Mouse (Mus musculus): ENCODE measurements at regions not wholly inside any gene's neighbourhood (a gene's known extent, or its start where the extent isn't known, plus 50 kb on each side); places are given as distances from the start of the nearest gene placed in this dataset.

DNA sequence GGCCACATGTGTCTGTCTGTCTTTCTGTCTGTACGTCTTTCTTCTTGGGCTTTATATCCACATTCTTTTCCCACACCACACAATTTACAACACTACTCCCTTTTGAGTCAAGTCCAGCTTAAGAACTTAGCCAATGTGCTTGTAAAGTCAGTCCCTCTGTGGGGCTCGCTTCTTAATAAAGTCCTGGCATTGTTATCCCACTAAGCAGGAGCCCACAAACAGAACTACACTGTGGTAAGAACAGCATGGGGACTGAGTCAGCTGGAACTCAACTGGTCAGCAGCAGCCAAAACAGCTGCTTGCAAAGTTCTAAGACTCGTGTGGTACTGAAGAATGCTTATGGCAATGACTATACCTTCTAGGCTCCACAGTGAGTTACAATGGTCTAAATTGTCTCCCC, 193.5 kb upstream of the Cxcl12 start:
- Histone ChIP-seq H3K9me3 (replicated peaks) (no peaks in the 10 kb centered on the region), H3K4me1 (no peaks in the 10 kb centered on the region; the same call in 1 of the 2 replicates), H3K27me3 (no peaks in the 10 kb centered on the region), H3K4me2 (no peak overlapping the region), H3K27ac (no peak overlapping the region), H3K4me3 (replicated peaks) (no peak overlapping the region), H3K9ac (no peak overlapping the region), H3K36me3 (no peaks in the 10 kb centered on the region)
- 81% methylated on average over 3 of the region's 3 CpGs for WGBS
- ATAC-seq (replicated peaks; ENCODE audit: low FRiP score): no peak

DNA sequence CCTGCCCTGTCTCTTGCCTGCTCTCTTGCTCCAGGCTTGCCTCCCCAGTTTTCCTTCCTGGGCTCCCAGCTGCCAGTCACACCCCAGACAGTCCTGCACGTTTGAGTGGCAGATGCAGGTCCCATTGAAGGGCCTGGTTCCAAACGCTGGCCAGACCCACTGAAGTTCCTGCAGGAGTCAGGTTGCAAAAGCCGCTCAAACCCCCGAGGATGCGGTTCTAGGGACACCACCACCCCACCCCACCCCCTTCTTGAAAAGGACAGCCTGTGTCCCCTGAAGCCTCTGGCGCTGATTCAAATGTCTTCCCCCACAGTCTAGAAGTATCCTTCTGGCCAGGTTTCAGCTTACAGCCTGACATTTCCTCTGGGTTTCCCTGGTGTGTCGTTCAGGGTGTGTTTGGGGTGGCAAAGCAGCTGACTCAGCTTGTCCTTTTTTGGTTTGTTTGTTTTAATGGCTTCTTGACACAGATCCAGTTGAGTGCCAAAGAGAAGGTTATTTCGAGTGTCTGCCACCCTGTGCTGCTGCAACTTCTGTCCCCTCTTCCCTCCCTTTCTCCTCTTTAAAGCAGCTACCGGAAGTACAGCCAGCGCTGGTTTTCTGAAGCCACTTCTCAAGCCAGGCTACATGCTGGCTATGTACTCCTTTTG, 187.9 kb upstream of the Cxcl12 start:
- ATAC-seq (replicated peaks; ENCODE audit: low FRiP score): peak; percentile 58; the same call in 1 of the 2 replicates
- Histone ChIP-seq H3K9ac (no peak overlapping the region), H3K36me3 (no peaks in the 10 kb centered on the region), H3K27me3 (0 out of 2 replicates have a peak, but pooled peaks cover 4% of the 10 kb centered on the region), H3K9me3 (replicated peaks) (no peaks in the 10 kb centered on the region), H3K4me1 (peaks cover 10% of the 10 kb centered on the region), H3K4me2 (peak overlapping the region; percentile 51), H3K4me3 (replicated peaks) (0 out of 2 replicates have a peak overlapping the region, but pooled peaks have one; percentile 4), H3K27ac (0 out of 2 replicates have a peak overlapping the region, but pooled peaks have one; percentile 18)
- 5% methylated on average over 10 of the region's 10 CpGs for WGBS

DNA sequence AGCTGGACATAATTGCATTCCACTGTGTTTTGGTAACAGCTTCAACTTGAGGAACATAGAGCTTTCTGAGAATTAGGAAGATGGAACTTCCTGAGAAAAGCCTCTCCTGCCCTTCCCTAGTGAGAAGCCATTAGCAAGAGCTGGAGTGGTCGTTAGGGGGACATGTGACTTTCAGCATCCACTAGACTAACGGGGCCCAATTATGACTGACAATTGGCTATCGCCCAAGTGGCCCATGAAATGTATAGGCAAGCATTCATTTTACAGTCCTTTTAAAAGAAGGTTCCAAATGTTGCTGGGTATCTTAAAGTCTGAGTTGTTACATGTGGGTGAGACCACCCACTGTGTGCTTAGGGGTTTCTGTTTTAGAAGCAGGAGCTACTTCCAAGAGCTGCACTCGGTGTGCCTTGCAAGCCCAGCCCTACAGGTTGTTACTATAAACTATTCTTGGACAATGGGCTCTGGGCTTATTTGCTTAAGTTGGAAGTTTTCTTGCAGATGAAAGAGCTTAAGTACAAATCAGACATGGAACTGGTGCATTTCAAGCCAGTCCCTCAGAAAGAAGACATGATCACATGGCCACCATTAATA, 183.1 kb upstream of the Cxcl12 start:
- Histone ChIP-seq H3K4me2 (no peak overlapping the region), H3K4me1 (peaks cover 7% of the 10 kb centered on the region), H3K27me3 (0 out of 2 replicates have a peak, but pooled peaks cover 10% of the 10 kb centered on the region), H3K27ac (no peak overlapping the region), H3K36me3 (no peaks in the 10 kb centered on the region), H3K9me3 (replicated peaks) (no peaks in the 10 kb centered on the region), H3K9ac (no peak overlapping the region), H3K4me3 (replicated peaks) (no peak overlapping the region)
- ATAC-seq (replicated peaks; ENCODE audit: low FRiP score): no peak
- 67% methylated on average over 4 of the region's 4 CpGs for WGBS

DNA sequence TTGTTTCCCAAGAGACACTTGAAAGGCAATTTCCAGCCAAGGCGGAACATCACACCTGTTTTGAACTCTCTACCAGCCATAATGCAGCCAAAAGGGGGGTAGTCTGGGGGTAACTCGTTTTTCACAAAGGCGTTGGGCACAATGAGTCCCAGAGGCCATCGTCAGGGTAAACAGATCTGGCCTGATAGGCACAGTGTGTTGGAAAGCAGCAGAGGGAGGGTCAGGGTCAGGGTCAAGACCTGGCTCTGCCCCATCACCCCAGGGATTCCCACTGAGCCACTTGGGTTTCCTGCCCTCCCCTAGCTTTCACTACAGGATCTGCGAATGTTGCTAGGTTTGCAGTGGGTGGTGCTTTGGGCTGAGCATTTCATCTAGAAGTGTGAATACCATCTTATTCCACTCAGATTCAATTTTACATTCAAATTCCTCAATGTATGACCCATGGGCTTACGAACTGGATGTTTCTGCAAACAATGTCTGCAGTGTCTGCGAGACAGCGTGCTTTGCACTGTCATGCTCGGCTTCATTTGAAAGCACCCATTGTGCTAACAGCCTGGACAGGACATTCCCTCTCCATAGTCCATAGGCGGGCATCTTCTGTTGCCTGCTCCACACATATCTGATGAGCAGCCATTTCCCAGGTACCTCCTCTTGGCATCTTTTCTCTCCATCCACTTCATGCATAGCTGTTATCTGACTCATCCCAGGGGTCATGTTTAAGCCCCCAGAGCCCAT, 181.9 kb upstream of the Cxcl12 start:
- no peak overlapping the region for H3K9ac ChIP-seq
- H3K27me3 ChIP-seq: 0 out of 2 replicates have a peak, but pooled peaks cover 10% of the 10 kb centered on the region
- no peaks in the 10 kb centered on the region for H3K36me3 ChIP-seq
- ATAC-seq (replicated peaks; ENCODE audit: low FRiP score): no peak
- no peak overlapping the region for H3K4me3 ChIP-seq (replicated peaks)
- H3K27ac ChIP-seq: no peak overlapping the region
- H3K4me2 ChIP-seq: no peak overlapping the region
- H3K9me3 ChIP-seq (replicated peaks): no peaks in the 10 kb centered on the region
- 44% methylated on average over 10 of the region's 10 CpGs for WGBS
- no peaks in the 10 kb centered on the region for H3K4me1 ChIP-seq

DNA sequence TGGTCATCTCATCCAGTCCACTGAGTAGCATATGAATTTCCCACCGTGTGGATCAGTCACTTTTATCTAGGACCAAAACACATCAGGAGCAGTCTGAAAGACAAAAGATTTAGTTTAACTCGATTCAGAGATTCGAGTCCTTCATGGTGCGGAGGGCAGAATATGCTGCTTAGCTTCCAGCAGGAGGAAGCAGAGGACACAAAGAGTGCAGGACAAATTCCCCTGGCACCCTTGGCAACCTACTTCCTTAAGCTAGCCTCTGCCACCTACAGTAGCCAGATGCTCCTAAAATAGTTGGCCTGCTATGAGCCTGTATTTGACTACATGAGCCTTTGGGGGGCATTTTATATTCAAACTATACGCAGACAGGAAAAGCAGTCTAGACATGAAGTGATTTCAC, 181.1 kb upstream of the Cxcl12 start:
- no peaks in the 10 kb centered on the region for H3K36me3 ChIP-seq
- no peak overlapping the region for H3K27ac ChIP-seq
- ATAC-seq (replicated peaks; ENCODE audit: low FRiP score): no peak
- 0 out of 2 replicates have a peak, but pooled peaks cover 10% of the 10 kb centered on the region for H3K27me3 ChIP-seq
- H3K9me3 ChIP-seq (replicated peaks): no peaks in the 10 kb centered on the region
- H3K4me2 ChIP-seq: no peak overlapping the region
- no peak overlapping the region for H3K9ac ChIP-seq
- 76% methylated on average over 5 of the region's 5 CpGs for WGBS
- H3K4me1 ChIP-seq: no peaks in the 10 kb centered on the region
- H3K4me3 ChIP-seq (replicated peaks): no peak overlapping the region

DNA sequence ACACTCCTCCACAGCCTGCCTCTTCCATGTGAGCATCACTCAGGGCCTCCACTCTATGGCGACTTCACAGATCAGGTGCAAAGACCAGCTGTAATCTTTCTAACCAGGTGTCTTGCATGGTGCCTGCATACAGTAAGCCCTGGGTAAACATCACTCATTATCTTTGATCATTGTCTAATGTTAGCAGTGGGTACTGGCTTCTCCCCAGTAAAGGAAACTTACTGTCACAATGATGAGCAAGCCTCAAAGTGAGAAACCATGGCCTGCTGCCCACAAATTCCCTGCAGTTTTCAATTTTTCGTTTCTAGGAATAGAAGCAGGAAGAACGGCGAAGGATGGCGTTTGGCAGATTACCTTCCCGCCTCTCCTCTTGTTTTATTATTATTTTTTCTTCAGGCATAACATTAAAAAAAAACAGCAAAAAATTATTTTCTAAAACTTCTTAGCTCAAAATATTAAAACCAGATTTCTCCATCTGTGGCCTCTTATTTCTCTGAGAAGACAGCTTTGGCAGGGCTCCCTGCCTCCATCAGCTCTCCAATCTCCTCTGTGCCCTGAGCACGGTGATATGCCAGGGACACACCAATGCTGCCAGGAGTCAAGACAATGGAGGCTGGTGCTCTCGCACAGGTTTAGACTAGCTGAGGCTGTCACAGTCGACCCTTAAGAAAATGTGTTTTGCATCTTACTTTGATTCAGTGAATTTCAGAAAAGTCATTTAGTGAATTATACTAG, 169.2 kb upstream of the Cxcl12 start:
- H3K9me3 ChIP-seq (replicated peaks): no peaks in the 10 kb centered on the region
- no peak for ATAC-seq (replicated peaks; ENCODE audit: low FRiP score)
- H3K4me1 ChIP-seq: no peaks in the 10 kb centered on the region
- no peak overlapping the region for H3K27ac ChIP-seq
- WGBS: 81% methylated on average over 9 of the region's 9 CpGs
- H3K4me3 ChIP-seq (replicated peaks): no peak overlapping the region
- H3K27me3 ChIP-seq: peaks cover 5% of the 10 kb centered on the region; the same call in 1 of the 2 replicates
- H3K36me3 ChIP-seq: no peaks in the 10 kb centered on the region
- no peak overlapping the region for H3K9ac ChIP-seq
- H3K4me2 ChIP-seq: no peak overlapping the region

DNA sequence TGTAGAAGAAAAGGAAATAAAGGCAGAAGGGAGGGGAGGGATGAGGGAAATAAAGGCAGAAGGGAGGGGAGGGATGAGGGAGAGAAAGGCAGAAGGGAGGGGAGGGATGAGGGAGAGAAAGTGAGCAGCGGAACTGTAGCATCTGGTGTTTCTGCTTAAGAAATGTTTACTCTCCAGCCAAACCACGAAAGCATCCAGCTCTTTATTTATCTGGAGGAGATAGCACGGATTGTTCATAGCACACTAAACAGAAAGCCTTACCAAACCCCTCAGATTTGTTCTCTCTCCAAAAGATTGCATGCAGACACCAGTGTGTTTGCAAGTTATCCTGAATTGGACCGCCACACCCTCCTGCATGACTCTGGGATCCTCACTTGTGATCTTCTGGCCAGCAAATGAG, 168.4 kb upstream of the Cxcl12 start:
- no peaks in the 10 kb centered on the region for H3K36me3 ChIP-seq
- H3K9ac ChIP-seq: no peak overlapping the region
- H3K4me2 ChIP-seq: no peak overlapping the region
- no peak overlapping the region for H3K4me3 ChIP-seq (replicated peaks)
- no peak overlapping the region for H3K27ac ChIP-seq
- WGBS: 71% methylated on average over 4 of the region's 4 CpGs
- H3K4me1 ChIP-seq: no peaks in the 10 kb centered on the region
- no peaks in the 10 kb centered on the region for H3K9me3 ChIP-seq (replicated peaks)
- no peak for ATAC-seq (replicated peaks; ENCODE audit: low FRiP score)
- H3K27me3 ChIP-seq: peaks cover 5% of the 10 kb centered on the region; the same call in 1 of the 2 replicates

DNA sequence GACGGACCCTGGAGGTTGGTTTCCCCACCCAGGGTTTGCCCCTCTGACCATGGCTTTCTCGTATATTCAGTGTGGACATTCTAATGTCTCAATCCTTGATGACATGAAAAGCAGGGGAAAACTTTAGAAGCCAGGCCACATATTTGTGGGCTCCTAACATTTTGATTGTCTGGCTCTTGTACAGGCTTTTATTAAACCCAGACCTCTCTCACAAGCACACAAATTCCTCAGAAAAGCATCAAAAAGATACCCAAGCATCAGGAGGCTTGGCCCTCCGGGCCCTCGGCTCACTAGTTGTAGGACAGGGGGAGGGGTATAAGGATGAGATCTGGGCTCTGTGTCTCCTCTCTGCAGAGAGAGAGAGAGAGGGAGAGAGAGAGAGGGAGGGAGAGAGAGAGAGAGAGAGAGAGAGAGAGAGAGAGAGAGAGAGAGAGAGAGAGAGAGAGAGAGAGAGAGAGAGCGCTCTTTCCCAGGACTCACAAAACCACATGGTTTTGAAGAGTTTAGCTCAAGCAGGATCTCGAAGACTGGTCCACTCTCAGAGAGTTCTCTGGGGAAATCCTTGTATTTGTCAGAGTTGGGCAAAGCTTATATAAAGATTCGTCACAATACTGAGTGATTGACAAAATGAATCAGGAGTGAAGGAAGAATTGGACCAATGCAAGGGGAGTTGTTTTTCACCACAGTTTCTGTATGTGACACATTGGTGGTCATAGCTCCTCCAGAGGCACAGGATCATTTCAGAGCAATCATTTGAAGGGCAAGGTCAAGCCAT, 167.2 kb upstream of the Cxcl12 start:
- Histone ChIP-seq H3K27me3 (peaks cover 5% of the 10 kb centered on the region; the same call in 1 of the 2 replicates), H3K4me2 (no peak overlapping the region), H3K4me3 (replicated peaks) (no peak overlapping the region), H3K36me3 (no peaks in the 10 kb centered on the region), H3K27ac (no peak overlapping the region), H3K9me3 (replicated peaks) (no peaks in the 10 kb centered on the region), H3K9ac (no peak overlapping the region), H3K4me1 (no peaks in the 10 kb centered on the region)
- no peak for ATAC-seq (replicated peaks; ENCODE audit: low FRiP score)
- 75% methylated on average over 7 of the region's 7 CpGs for WGBS

DNA sequence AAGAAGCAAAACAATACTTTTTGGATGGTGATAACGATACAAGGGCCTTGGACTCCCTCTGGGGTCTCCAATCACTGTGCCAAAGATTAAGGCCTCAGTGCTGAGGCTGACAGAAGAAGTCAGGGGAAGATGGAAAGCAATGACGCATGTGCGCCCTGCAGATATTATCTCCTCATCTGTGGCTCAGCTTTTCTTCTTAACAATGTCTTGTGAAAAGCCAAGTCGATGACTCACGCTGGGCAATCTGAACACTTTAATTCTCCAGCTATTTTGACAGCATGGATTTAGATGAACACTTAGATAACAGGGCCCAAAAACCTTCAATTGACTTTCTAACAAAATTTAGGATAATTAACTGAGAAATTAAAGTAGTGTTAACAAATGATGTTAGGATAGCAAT, 155.7 kb upstream of the Cxcl12 start:
- Histone ChIP-seq H3K36me3 (no peaks in the 10 kb centered on the region), H3K4me2 (no peak overlapping the region), H3K4me1 (no peaks in the 10 kb centered on the region), H3K9ac (no peak overlapping the region), H3K4me3 (replicated peaks) (no peak overlapping the region), H3K27ac (no peak overlapping the region), H3K9me3 (replicated peaks) (no peaks in the 10 kb centered on the region), H3K27me3 (no peaks in the 10 kb centered on the region)
- no peak for ATAC-seq (replicated peaks; ENCODE audit: low FRiP score)
- 74% methylated on average over 5 of the region's 5 CpGs for WGBS

DNA sequence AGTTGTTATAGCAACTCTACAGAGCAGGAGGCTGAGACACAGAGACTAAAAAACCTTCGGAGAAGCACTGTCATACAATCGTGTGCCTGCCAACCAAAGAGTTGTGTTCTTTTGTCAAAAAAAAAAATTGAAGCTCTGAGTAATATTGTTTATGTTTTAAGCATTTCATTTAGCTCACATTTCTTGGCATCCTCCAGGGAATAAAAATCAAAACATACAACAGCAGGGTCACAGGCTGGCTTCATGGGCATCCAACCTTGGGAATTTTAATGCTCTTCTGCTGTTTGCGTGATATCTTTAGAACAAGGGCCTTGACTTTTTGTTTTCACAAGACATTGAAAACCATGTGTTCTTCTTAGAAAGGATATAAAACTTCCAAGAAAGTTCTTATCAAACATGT, 152.9 kb upstream of the Cxcl12 start:
- ATAC-seq (replicated peaks; ENCODE audit: low FRiP score): no peak
- H3K9ac ChIP-seq: no peak overlapping the region
- no peak overlapping the region for H3K4me3 ChIP-seq (replicated peaks)
- WGBS: 79% methylated on average over 3 of the region's 3 CpGs
- no peak overlapping the region for H3K4me2 ChIP-seq
- no peaks in the 10 kb centered on the region for H3K9me3 ChIP-seq (replicated peaks)
- no peaks in the 10 kb centered on the region for H3K36me3 ChIP-seq
- H3K4me1 ChIP-seq: no peaks in the 10 kb centered on the region
- no peak overlapping the region for H3K27ac ChIP-seq
- H3K27me3 ChIP-seq: no peaks in the 10 kb centered on the region

DNA sequence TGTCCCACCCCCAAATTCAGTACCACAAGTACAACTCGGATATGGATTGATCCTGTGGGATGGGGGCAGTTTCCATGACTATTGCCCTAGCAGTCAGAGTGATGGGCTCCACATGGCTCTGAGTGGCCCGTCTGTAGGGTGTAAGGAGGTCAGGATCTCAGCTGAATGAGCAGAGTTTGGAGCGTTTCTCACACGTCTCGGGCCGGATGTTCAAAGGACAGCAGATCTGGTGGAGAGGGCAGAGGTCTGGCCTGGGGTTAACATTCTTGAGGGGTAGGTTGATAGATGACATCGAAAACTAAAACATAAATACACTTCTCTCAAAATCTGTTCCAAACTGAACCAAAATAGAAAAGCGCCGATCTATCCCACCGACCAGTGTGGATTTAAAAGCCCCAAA, 146.5 kb upstream of the Cxcl12 start:
- ATAC-seq (replicated peaks; ENCODE audit: low FRiP score): no peak
- Histone ChIP-seq H3K9me3 (replicated peaks) (no peaks in the 10 kb centered on the region), H3K27ac (no peak overlapping the region), H3K9ac (no peak overlapping the region), H3K27me3 (no peaks in the 10 kb centered on the region), H3K4me1 (no peaks in the 10 kb centered on the region), H3K4me3 (replicated peaks) (no peak overlapping the region), H3K36me3 (no peaks in the 10 kb centered on the region), H3K4me2 (no peak overlapping the region)
- 28% methylated on average over 10 of the region's 10 CpGs for WGBS

All from kidney, embryonic 15.5 days (tissue).